Mouse (Mus musculus) 3T3-L1 (cell line): Measurements from ENCODE around the gene Rab5b.

Experiments used
- DNase-seq: peaks from one replicate; pipeline ENCODE4 v3.0.0-alpha.2; 2015; ENCODE audit warnings: low read depth, low spot score

Gene Rab5b

GRCm38 (mm10) chr10:128699006-128699405 lies 2.9 kb upstream of the Rab5b start:
- DNase-seq = no peak

GRCm38 (mm10) chr10:128697072-128697725 lies 1.1 kb upstream of the Rab5b start:
- peak; percentile 34 for DNase-seq

GRCm38 (mm10) chr10:128695411-128695991 lies 563 bp downstream of the Rab5b start:
- no peak for DNase-seq

- DNase-seq = peak; percentile 74
Measured at GRCm38 (mm10) chr10:128674469-128675008, 21.5 kb downstream of the Rab5b start.

- peak; percentile 75 for DNase-seq
Measured at GRCm38 (mm10) chr10:128673763-128674468, 22.1 kb downstream of the Rab5b start, which contains the start of gene Suox. Gene Suox, minus strand, starts transcription at chr10:128674073.

GRCm38 (mm10) chr10:128671148-128671547 lies 24.9 kb downstream of the Rab5b start:
- no peak for DNase-seq

- DNase-seq = no peak
Measured at GRCm38 (mm10) chr10:128668790-128669672, 27.0 kb downstream of the Rab5b start.

GRCm38 (mm10) chr10:128665806-128666205 lies 30.3 kb downstream of the Rab5b start:
- peak; percentile 32 for DNase-seq

GRCm38 (mm10) chr10:128665307-128665706 lies 30.8 kb downstream of the Rab5b start:
- no peak for DNase-seq

GRCm38 (mm10) chr10:128664808-128665207 lies 31.3 kb downstream of the Rab5b start:
- DNase-seq = no peak

GRCm38 (mm10) chr10:128663441-128664220 lies 32.4 kb downstream of the Rab5b start:
- DNase-seq = no peak

- DNase-seq = no peak
Measured at GRCm38 (mm10) chr10:128662465-128662864, 33.6 kb downstream of the Rab5b start.

- DNase-seq = no peak
Measured at GRCm38 (mm10) chr10:128659490-128659889, 36.6 kb downstream of the Rab5b start.

GRCm38 (mm10) chr10:128657844-128658243 lies 38.2 kb downstream of the Rab5b start:
- DNase-seq = no peak

- DNase-seq = no peak
Measured at GRCm38 (mm10) chr10:128656731-128657130, 39.3 kb downstream of the Rab5b start.

GRCm38 (mm10) chr10:128655254-128655653 lies 40.8 kb downstream of the Rab5b start:
- DNase-seq = no peak

- DNase-seq = no peak
Measured at GRCm38 (mm10) chr10:128653866-128654265, 42.2 kb downstream of the Rab5b start.

GRCm38 (mm10) chr10:128646139-128647089 lies 49.6 kb downstream of the Rab5b start:
- DNase-seq = no peak
